Mouse (Mus musculus) gastrocnemius, adult 18-20 months (tissue): ENCODE measurements around the gene Vps9d1. TPM values are rescaled to one million over a fixed set of nuclear protein-coding genes. Genes with fewer than 3 reads are reported as not detected.
"Not testable (repeated sequence)": the region's sequence is repeated elsewhere in the genome, so short reads cannot be mapped to it uniquely, and the experiment has no call there.

Source experiments
- DNase-seq: peaks from one replicate; pipeline ENCODE4 v3.0.0; 2021; ENCODE audit warnings: low spot score
- total RNA-seq, 2 experiments: library from RNA; stranded (reverse); gene quantifications; 2 replicates each; pipeline ENCODE4 v1.2.3; 2021

The Vps9d1 gene
- total RNA-seq, 2 experiments from 2014 or later = 17.2 to 18.8 TPM

DNA sequence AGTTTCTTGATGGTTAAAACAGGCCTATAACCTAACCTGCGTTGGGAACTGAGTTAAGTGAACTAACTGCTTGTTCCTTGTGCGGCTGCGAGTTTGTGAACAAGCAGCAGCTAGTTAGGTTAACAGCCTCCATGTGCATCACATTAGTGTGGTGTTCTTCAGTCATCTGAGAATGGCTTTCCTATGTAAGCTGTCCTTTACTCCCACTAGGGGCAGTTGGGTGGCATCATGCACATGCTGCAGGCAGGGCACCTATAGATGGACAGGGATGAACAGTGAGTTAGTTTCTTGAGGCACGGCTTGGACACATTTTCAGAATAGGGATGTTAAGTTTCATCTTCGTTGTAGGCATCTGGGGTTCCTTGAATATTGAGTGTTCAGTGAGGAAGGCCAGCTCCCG lies 1.0 kb upstream of the Vps9d1 start:
- DNase-seq = no peak

- DNase-seq = no peak
Measured at GRCm38 (mm10) chr8:123253451-123254098, 573 bp downstream of the Vps9d1 start.

GRCm38 (mm10) chr8:123252925-123253324 lies 1.2 kb downstream of the Vps9d1 start:
- no peak for DNase-seq

GRCm38 (mm10) chr8:123250940-123251339 lies 3.2 kb downstream of the Vps9d1 start:
- DNase-seq = no peak

GRCm38 (mm10) chr8:123248596-123248995 lies 5.6 kb downstream of the Vps9d1 start:
- no peak for DNase-seq

- DNase-seq = no peak
Measured at GRCm38 (mm10) chr8:123247748-123248147, 6.4 kb downstream of the Vps9d1 start.

DNA sequence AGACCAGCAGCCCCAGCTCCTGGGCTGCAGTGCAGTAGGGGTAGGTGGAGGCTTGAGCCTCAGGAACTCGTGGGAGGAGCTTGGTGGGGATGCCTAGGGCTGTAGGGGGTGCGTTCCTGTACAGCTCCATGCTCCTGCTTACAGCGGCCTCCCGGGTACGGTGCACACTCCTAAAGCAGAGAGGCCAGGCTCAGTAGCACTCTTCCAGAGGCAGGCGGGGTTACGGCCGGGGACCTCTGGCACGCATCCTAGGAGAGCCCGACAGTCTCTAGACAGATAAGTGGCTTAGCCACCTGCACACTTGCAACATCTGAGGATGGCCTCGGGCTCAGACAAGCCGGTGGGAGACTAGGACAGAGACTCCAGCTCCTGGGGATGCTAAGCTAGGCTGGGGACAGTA lies 8.6 kb downstream of the Vps9d1 start:
- no peak for DNase-seq

DNA sequence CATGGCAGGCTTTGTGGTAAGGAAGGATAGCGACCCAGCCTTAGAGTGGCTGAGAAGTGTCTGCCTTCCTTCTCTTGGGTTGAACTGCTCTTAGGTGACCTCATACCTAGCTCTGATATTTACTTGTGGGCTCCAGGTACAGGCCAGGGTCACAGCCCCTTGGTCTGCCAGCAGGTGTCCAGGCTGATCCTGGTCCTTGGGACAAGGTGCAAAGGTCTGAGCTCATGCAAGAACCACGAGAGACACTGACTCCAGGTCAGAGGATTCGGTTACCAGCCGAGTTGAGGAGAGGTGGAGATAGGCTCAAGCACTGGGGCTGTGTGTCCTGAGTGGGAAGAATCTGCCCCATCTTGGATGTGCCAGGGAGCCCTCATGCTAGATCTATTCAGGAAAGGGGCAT lies 9.8 kb downstream of the Vps9d1 start:
- DNase-seq = no peak

- DNase-seq = no peak
Measured at GRCm38 (mm10) chr8:123243053-123243452, 11.1 kb downstream of the Vps9d1 start.

GRCm38 (mm10) chr8:123242107-123242923 lies 11.8 kb downstream of the Vps9d1 start:
- no peak for DNase-seq

DNA sequence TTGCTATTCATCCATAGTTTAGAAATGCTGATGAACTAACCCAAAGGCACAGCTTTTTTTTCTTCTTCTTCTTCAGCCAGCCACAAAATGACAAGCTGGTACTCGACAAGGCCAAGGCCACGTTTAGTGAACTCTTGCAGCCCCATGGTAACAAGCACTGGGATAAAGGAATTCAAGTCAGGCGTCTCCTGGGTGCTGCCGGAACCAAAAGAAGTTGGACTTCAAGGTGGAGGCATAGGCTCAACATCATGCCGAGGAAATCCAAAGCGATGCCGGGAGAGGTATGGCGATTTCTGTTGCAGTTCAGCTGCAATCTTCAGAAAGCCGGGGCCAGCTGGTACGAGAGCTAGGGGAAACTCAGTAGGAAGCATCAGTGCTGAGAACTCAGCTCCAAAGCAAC lies 14.8 kb downstream of the Vps9d1 start:
- no peak for DNase-seq

GRCm38 (mm10) chr8:123235520-123236497 lies 18.3 kb downstream of the Vps9d1 start, which contains the start of gene Spata2l:
Spata2l (minus strand) TSS chr8:123236233.
- peak; percentile 85 for DNase-seq

DNA sequence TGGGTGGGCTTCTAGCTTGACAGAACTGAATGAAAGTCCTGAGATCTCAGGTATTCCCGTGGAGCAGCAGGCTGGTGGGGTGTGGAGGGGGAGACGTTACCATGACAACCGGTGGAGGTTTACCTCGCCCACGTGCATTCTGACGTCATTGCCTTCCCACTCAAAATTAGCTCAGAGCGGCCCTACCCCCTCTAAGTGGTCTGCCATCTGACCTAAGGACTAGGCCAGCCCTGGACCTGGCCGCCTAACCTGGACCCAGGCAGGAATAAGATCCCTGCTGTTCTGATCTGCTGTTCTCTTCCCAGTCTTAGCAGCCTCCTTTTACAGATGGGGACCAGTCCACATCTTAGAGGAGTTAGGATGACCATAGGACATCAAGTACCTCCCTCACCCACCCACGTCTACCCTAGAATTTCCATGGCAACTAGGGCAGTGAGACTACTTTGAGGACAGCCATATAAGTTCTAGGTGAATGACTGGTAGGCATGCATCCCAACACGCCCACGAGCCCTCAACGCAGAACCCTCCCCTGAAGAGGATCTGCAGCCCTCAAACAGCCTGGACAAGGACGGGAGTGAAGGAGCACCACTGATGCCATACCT lies 19.1 kb downstream of the Vps9d1 start:
- DNase-seq = no peak

DNA sequence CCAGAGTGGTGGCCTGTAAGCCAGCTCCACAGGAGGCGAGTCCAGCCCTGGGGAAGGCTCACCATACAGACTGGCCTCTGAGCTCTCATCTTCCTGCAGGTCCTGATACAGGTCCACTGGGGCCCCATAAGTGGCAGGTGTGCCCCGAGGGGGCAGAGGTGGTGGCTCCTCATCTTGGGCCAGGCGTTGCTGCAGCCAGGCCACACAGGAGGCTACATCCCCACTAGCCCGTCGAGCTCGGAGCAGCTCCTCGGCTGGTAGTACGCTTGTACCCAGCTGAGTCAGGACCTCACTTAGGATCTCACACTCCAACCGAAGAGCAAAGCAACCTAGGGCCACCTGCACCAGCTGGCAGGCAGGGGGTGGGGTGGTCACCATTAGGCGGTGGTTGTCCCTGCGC lies 20.4 kb downstream of the Vps9d1 start:
- DNase-seq = no peak

DNA sequence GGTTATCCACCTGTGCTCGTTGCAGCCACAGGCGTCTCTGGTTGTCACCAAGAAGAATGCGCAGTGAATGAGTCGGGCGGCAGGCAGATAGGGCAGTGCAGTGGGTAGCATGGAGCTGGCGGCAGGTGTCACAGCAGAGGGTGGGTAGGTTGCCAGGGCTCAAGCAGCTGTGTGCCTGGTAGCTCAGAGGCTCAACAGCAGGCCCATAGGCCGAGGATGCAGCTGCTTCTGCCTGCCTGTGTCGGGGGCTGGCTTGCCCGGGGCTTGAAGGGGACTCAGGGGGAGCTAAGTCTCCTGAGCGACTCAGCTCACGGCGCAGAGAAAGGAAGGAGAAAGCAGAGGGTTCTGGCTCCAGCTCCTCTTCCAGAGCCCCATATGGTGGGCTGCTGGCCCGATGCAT lies 20.8 kb downstream of the Vps9d1 start:
- no peak for DNase-seq

DNA sequence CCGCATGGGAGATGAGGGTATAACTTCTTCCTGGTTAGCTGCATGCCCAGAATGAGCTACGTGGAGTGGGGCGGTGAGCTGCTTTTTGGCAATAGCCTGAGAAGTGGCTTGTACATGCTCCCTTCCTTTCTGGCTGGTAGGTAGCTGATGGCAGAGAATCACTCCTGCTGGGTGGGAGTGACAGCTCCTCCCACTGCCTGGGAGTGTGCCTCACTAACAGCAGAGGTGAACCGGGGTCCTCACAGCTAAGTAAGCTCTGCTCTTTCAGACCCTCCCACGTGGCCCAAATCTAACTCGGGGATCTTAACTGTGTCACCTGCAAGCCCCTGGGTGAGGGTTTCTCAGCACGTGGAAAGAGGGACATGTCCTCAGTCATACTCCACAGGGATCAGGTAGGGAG lies 21.6 kb downstream of the Vps9d1 start:
- no peak for DNase-seq

DNA sequence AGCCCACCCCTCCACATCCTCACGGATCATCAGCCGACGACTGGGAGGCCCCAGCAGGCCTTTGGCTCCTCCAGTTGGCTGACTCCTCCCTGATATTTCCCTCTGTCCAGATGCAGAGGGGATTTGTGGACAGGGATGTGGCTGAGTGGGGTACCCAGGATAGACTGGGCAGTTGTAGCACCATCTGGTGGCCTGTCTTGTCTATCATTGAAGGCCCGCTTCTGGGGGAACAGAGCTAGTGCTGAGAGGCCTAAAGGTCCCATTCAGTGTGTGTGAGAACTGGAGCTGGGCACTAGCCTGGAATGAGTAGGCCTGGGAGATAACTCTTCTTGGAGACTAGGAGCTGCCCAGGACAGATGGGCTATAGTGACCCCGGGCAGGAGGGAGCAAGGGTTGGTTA lies 22.4 kb downstream of the Vps9d1 start:
- DNase-seq = no peak

- DNase-seq = not testable (repeated sequence)
Measured at GRCm38 (mm10) chr8:123230326-123230725, 23.8 kb downstream of the Vps9d1 start.

DNA sequence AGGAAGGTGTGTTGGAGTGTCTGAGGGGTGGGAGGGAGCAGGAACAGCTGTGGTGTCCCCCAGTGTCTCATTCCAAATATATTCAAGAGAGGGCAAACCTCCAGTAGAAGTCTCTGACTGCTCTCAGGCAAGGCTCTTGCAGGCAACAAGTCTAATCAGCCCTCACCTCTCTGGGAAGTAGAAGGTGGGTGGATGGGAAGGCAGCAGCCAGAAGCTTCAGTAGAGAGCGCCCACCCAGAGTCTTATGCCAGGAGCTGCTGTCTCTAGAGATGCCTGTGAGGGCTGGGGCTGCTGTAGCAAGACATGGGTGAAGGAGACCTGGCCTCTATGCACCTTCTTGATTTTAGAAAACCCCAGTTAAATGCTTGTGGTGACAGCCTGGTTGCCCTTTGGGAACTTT lies 25.7 kb downstream of the Vps9d1 start:
- no peak for DNase-seq

- peak; percentile 94 for DNase-seq
Measured at GRCm38 (mm10) chr8:123224278-123225266, 29.6 kb downstream of the Vps9d1 start, which contains the start of gene Cdk10. Cdk10 (plus strand) TSS chr8:123224842.
